Mouse (Mus musculus) heart, adult 2 months (tissue): ENCODE results near the gene Mypn.

ENCODE experiments used
- CTCF ChIP-seq: fragments of 200-600 bp; IDR thresholded peaks from 2 replicates; pipeline ENCODE4 v1.8.1; 2022; ENCODE audit warnings: antibody characterized with exemption, mild to moderate bottlenecking, moderate library complexity
- EP300 ChIP-seq: fragments of 200-500 bp; IDR thresholded peaks from 2 replicates; pipeline ENCODE4 v1.6.1; 2011; ENCODE audit warnings: low read depth, low read length, control low read depth; ENCODE audit not compliant: insufficient read depth
- POLR2A ChIP-seq: fragments of 200-500 bp; IDR thresholded peaks from 2 replicates; pipeline ENCODE4 v1.6.1; 2011; ENCODE audit warnings: mild to moderate bottlenecking, low read depth, low read length, control low read depth; ENCODE audit not compliant: insufficient read depth

DNA sequence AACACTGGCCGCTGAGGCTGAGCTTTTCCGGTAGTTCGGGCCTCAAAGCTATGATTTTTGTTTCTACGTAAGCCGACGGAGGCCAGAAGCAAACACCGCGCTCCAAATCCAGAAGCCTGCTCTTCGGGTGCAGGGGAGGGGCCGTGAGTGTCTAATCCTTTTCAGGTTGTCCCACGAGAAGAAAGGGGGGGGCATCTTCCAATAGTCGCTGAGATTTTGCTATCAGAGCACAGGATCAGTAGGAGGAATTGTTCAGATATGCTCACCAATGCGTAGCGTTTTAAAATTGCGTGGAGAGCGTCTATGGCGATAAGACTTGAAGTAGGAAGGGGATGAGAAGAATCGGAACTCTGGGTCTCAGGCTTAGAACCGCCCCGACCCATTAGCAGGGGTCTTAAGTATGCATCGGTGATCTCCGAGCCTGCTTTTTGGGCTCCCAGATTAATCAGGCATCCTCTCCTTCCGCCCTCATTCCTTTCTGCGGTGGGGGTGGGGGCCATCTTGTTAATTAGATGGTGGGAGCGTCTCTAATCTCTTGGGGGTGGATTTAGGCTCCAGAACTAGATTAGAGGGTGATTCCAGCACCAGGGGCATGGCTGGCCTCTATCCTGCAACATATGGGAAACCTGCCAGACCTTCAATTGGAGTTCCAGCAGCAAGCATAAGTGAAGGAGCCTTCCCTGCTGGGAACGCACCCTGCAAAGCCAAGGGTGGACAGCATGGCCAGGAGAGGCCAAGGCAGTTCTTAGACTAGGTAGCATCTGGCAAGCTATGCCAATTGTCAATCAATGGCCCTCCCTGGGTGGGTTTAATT, 113.8 kb downstream of the Mypn start:
- TF ChIP-seq CTCF = no peak
- TF ChIP-seq POLR2A = no peak
- no peak for TF ChIP-seq EP300
